Mouse (Mus musculus) activated CD4-positive, CD25-positive, alpha-beta regulatory T cell, adult 4 months (primary cell): ENCODE results near the gene Ccl22. TPM values are rescaled to one million over a fixed set of nuclear protein-coding genes. Genes with fewer than 3 reads are reported as not detected.
A peak's percentile ranks its signal among the peaks of the same experiment; 100 is the strongest.

Experiments
- ATAC-seq: one replicate; pipeline ENCODE4 v1.8.0; 2017
- polyA plus RNA-seq, 2 experiments: library from polyadenylated mRNA; unstranded; fragments of 100-300 nt; shearing (Covaris generic); gene quantifications; one replicate each; pipeline ENCODE4 v1.2.1; 2017

Gene Ccl22
- polyA plus RNA-seq, 2 experiments from 2014 or later = 0.34 TPM; not detected in 1

- no peak for ATAC-seq
Measured at GRCm38 (mm10) chr8:94779534-94780294, 34.3 kb downstream of the Ccl22 start.

DNA sequence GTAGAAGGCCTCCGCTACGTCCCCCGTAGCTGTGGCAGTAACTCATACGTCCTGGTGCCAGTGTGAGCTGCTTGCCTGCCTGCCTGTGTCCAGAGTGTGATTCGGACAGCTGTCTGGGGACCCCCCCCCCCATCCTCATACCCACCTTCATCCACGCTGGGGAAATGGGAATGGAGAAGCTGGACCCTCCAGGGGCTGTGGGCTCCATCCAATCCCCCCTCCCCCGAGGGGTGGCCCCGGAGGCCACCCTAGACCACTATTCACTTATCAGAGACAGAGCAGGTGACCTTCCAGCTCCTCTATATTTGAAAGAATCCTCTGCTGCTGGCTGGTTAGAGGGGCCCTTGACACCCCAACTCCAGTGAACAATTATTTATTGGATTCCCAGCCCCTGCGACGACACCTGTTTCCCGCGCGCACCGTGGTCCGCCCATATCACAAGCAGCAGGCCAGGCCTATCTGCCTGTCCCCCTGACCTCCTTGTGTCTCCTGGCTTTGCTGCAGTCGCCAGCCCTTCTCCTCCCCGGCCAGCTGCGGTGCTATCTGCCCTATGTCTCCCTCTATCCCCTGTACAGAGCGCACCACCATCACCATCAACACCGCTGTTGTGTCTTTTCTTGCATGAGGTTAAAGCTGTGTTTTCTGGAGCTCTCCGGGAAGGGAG, 35.2 kb downstream of the Ccl22 start:
- no peak for ATAC-seq

DNA sequence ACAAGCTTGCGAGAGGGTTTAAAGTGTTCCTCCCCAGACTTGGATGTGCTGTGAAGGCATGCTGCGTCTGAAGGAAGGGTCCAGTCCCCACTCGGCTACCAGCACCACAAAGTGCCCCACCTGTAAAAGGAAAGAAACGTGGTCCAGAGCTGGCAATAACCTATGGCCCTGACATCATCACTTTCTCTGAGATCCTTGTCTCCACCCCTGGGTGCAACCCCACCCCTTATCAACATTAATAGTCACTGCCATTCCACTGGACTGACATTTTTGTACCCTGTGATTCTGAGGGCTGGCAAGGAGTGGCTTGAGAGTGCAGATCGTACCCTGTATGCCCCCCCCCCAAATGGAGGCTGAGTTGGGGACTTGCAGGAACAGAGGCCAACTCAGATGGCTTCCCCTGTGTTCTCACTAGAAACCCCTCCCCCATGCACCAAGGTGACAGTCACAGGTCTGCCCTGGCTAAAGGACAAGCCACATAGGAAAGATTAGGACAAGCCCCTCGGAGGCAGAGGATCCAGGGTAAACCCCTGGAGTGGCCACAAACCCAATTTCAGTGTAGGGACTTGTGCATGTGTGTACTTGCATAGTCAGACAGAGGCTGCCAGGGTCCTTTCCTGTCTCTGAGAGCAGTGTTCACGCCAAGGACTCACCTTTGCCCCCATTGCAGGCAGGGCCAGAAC, 35.9 kb downstream of the Ccl22 start:
- no peak for ATAC-seq

DNA sequence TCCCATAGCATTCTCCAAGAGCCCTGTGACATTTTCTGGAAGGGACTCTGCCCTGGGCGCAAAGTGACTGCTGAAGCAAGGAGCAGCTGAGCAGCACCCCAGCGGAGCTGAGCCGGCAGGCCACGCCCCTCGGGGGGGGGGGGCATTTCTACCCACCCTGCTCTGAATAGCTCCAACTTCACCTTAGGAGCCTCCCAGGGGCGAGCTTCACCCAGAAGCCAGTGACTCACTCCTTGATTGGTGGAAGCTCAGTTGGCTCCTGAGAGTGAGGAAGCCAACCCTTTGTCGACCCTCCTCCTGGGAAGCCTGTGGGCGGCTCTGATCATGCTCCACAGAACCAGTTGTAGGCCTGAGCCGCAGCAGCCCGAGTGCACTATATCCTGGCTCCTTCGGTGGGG, 36.4 kb downstream of the Ccl22 start:
- no peak for ATAC-seq

DNA sequence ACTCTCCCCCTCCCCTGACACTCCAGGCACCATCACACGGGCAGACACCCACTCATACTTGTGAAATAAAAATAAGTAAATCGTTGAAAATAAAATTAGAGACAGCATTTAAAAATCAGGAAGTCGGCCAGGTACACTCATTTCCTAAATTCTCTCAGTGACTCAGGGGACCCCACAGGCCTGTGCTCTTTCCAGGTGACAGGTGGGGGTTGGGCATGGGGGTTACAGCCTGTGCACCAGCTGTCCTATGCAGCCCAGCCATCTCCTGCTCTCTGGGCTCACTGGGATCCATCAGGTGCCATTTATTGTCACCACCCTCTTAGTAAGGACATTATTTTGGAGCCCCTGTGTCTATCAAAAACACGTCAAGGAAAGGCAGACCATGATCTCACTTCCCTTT, 38.5 kb downstream of the Ccl22 start:
- no peak for ATAC-seq

DNA sequence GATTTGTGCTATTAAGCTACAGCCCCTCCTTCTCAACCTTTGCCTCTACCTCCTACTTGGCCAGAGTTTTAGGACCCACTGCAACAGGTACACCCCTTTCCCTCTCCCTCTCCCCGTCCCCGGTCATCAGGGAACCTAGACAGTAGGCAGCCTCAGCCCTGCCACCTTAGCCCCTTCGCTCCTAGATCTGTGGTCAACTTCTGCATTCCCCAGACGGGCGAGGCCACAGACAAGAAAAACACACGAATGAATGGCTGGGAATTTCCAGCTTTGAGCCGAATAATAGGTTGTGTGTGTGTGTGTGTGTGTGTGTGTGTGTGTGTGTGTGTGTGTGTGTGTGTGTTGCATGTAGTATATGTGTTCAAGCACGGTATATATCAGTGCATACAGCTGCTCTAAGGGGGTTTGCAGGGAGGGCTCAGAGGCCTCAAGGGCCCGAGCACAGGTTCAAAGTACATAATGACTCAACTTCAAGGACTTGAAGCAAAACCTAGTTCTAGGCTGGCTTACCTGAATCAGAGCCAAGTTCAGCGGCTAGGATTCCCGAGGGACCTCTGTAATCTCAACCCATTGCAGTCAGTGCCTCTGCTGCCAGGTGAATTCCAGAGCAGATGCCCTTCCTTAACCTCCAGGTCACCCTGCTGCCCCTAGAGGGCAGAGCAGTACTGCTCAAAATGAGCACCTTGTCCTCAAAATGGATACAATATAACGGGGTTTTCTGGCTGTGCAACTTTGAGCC, 40.0 kb downstream of the Ccl22 start:
- ATAC-seq = peak; percentile 80

DNA sequence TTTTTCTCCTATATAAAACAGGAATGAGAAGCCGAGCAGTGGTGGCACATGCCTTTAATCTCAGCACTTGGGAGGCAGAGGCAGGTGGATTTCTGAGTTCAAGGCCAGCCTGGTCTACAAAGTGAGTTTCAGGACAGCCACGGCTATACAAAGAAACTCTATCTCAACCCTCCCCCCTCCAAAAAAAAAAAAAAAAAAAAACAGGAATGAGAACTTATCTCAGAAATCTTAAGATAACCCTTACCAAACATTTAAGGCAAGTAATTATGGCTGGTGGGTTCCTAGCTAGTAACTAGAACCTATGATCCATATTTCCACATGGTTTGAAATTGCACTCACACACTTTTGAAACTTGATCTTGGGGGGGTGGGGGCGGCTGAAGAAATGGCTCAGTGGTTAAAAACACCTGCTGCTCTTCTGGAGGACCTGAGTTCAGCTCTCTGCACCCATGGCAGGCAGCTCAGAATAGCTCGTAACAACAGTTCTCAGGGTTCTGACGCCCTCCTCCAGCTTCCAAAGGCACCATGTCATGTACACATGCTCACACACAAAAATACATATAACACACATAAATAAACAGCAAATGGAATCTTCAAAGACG, 40.7 kb downstream of the Ccl22 start:
- no peak for ATAC-seq

- no peak for ATAC-seq
Measured at GRCm38 (mm10) chr8:94787524-94788501, 42.4 kb downstream of the Ccl22 start.

DNA sequence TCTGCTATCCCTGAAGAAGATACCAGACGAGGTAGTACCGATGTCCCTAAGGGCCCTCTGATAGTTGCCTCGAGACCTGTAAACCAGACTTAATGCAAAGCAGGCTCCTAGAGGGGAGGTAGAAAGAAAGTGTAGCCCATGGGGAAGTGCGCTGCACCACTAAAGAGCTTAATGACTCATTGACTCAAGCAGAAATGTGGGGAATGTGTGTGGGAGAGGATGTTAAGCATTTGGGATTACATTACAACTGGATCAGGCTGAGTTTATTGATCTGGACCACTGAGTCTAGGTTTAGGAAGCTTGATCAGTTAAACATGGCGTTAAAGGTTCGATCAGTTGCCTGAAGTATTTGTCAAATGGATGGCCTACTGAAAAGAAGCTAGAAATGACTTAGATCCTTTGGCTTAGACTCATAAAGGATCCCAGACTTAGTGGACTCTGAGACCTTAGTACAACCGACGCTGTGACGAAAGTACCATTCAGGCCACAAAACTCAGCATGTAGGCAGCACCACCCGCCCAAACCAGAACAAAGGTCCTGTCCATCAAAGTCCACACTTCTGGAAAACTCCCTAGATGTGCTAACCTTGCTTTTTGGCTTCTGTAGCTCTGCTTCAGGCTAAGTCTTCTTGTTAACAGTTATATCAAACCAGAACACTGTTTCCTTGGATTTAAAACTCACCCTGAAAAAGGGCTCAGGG, 44.0 kb downstream of the Ccl22 start:
- no peak for ATAC-seq

GRCm38 (mm10) chr8:94794368-94794767, 49.0 kb downstream of the Ccl22 start:
- ATAC-seq = no peak

- no peak for ATAC-seq
Measured at GRCm38 (mm10) chr8:94794782-94795181, 49.4 kb downstream of the Ccl22 start.

GRCm38 (mm10) chr8:94800278-94800968, 55.0 kb downstream of the Ccl22 start:
- ATAC-seq = no peak

Other genes starting within 250 kb of the Ccl22 start
- 1 to 10 TPM in 1 of 2 experiments, under 1 TPM in 1; 0.79 to 1.7 TPM for gene Cpne2, start 212.6 kb upstream of the Ccl22 start, polyA plus RNA-seq
- gene Rspry1, start 143.7 kb upstream of the Ccl22 start, polyA plus RNA-seq = 10 to 100 TPM; 26.4 to 26.8 TPM
- 10 to 100 TPM; 49.0 to 65.0 TPM for gene Fam192a, start 143.6 kb upstream of the Ccl22 start, polyA plus RNA-seq
- 10 to 100 TPM; 30.1 to 30.5 TPM for gene Arl2bp, start 79.0 kb upstream of the Ccl22 start, polyA plus RNA-seq
- under 1 TPM in 1 of 2 experiments, not detected in 1; 0.24 TPM for gene Pllp, start 49.3 kb upstream of the Ccl22 start, polyA plus RNA-seq
- not detected for gene Cx3cl1, start 26.4 kb downstream of the Ccl22 start, polyA plus RNA-seq
- gene Ccl17, start 64.9 kb downstream of the Ccl22 start, polyA plus RNA-seq = under 1 TPM in 1 of 2 experiments, not detected in 1; 0.69 TPM
- gene Coq9, start 92.7 kb downstream of the Ccl22 start, polyA plus RNA-seq = 10 to 100 TPM; 34.1 to 40.2 TPM
- gene Ciapin1, start 92.8 kb downstream of the Ccl22 start, polyA plus RNA-seq = 100 to 1,000 TPM in 1 of 2 experiments, 10 to 100 TPM in 1; 93.7 to 120 TPM
- 100 to 1,000 TPM in 1 of 2 experiments, 10 to 100 TPM in 1; 89.2 to 117 TPM for gene Polr2c, start 111.9 kb downstream of the Ccl22 start, polyA plus RNA-seq
- gene Dok4, start 130.7 kb downstream of the Ccl22 start, polyA plus RNA-seq = under 1 TPM; 0.17 to 0.36 TPM
- under 1 TPM; 0.20 to 0.57 TPM for gene Ccdc102a, start 172.5 kb downstream of the Ccl22 start, polyA plus RNA-seq
- 1 to 10 TPM; 1.3 to 1.4 TPM for gene Adgrg5, start 178.1 kb downstream of the Ccl22 start, polyA plus RNA-seq
- 1 to 10 TPM; 1.8 to 2.8 TPM for gene Adgrg1, start 229.2 kb downstream of the Ccl22 start, polyA plus RNA-seq